Mouse (Mus musculus) CH12.LX (cell line): ENCODE results near the gene Teddm2.

Experiments used
- CTCF ChIP-seq, 2 experiments: IDR thresholded peaks in 1 of 2; conservative IDR thresholded peaks in 1 of 2; 2 replicates each; pipeline ENCODE4 v1.5.1; 2011 to 2012; ENCODE audit warnings: low read depth in 2 of 2, low read length in 2 of 2, improper control_type of control experiment in 1 of 2, inconsistent platforms in 1 of 2, mild to moderate bottlenecking in 1 of 2, moderate library complexity in 1 of 2
- EP300 ChIP-seq: IDR thresholded peaks from 2 replicates; pipeline ENCODE4 v1.6.1; 2011; ENCODE audit warnings: low read length, improper control_type of control experiment
- ETS1 ChIP-seq: conservative IDR thresholded peaks from 2 replicates; pipeline ENCODE4 v1.6.1; 2012; ENCODE audit warnings: low read depth, mild to moderate bottlenecking, inconsistent platforms, low read length, improper control_type of control experiment, moderate library complexity
- JUND ChIP-seq: conservative IDR thresholded peaks from 2 replicates; pipeline ENCODE4 v1.6.1; 2011; ENCODE audit warnings: low read depth, low read length, improper control_type of control experiment
- POLR2A ChIP-seq: IDR thresholded peaks from 2 replicates; pipeline ENCODE4 v1.6.1; 2011; ENCODE audit warnings: low read depth, mild to moderate bottlenecking, improper control_type of control experiment, low read length
- TBP ChIP-seq: conservative IDR thresholded peaks from 2 replicates; pipeline ENCODE4 v1.6.1; 2011; ENCODE audit warnings: low read depth, low read length, improper control_type of control experiment
- TCF12 ChIP-seq: IDR thresholded peaks from 2 replicates; pipeline ENCODE4 v1.6.1; 2014; ENCODE audit warnings: low read depth, mild to moderate bottlenecking, inconsistent platforms, low read length, improper control_type of control experiment
- ZNF384 ChIP-seq: IDR thresholded peaks from 2 replicates; pipeline ENCODE4 v1.6.1; 2012; ENCODE audit warnings: low read depth, low read length, improper control_type of control experiment, inconsistent platforms

GRCm38 (mm10) chr1:153891442-153891841 is 8.6 kb downstream of the Teddm2 start, which contains the start of gene Teddm1a:
- TF ChIP-seq CTCF (conservative IDR thresholded peaks at IDR 0.05 in 1 of 2, IDR thresholded peaks at IDR 0.05 in 1 of 2; ENCODE audit: low read depth in 2 of 2, low read length in 2 of 2) (no peak), EP300 (no peak), POLR2A (no peak), ZNF384 (no peak), TCF12 (no peak), JUND (no peak), ETS1 (no peak), TBP (no peak)
